Mouse (Mus musculus): ENCODE data around the gene Strip2.
A peak's percentile ranks its signal among the peaks of the same experiment; 100 is the strongest.

Gene Strip2

GRCm38 (mm10) chr6:29930087-29930486 is 13.3 kb downstream of the Strip2 start:
- DNase-seq (ENCODE audit: low read depth): no peak

GRCm38 (mm10) chr6:29930665-29931064 is 13.9 kb downstream of the Strip2 start:
- DNase-seq (ENCODE audit: low read depth): no peak

- DNase-seq (ENCODE audit: low read depth): no peak
Measured at GRCm38 (mm10) chr6:29931181-29931580, 14.4 kb downstream of the Strip2 start.

- no peak for DNase-seq (ENCODE audit: low read depth)
Measured at GRCm38 (mm10) chr6:29935741-29936140, 18.9 kb downstream of the Strip2 start.

GRCm38 (mm10) chr6:29940428-29940827 is 23.6 kb downstream of the Strip2 start:
- DNase-seq (ENCODE audit: low read depth): peak; percentile 68

- peak; percentile 17 for DNase-seq (ENCODE audit: low read depth)
Measured at GRCm38 (mm10) chr6:29941036-29941435, 24.2 kb downstream of the Strip2 start.

GRCm38 (mm10) chr6:29944465-29944864 is 27.7 kb downstream of the Strip2 start:
- no peak for DNase-seq (ENCODE audit: low read depth)

GRCm38 (mm10) chr6:29946568-29946967 is 29.8 kb downstream of the Strip2 start:
- peak; percentile 40 for DNase-seq (ENCODE audit: low read depth)

GRCm38 (mm10) chr6:29947823-29948222 is 31.0 kb downstream of the Strip2 start:
- no peak for DNase-seq (ENCODE audit: low read depth)

- DNase-seq (ENCODE audit: low read depth): no peak
Measured at GRCm38 (mm10) chr6:29956749-29957148, 39.9 kb downstream of the Strip2 start.

GRCm38 (mm10) chr6:29958669-29959068 is 41.9 kb downstream of the Strip2 start:
- no peak for DNase-seq (ENCODE audit: low read depth)

GRCm38 (mm10) chr6:29961081-29961480 is 44.3 kb downstream of the Strip2 start:
- no peak for DNase-seq (ENCODE audit: low read depth)

- no peak for DNase-seq (ENCODE audit: low read depth)
Measured at GRCm38 (mm10) chr6:29967917-29968316, 51.1 kb downstream of the Strip2 start.

- no peak for DNase-seq (ENCODE audit: low read depth)
Measured at GRCm38 (mm10) chr6:29973341-29973740, 56.5 kb downstream of the Strip2 start.

- no peak for DNase-seq (ENCODE audit: low read depth)
Measured at GRCm38 (mm10) chr6:29974836-29975235, 58.0 kb downstream of the Strip2 start.

GRCm38 (mm10) chr6:29980461-29980860 is 63.6 kb downstream of the Strip2 start:
- DNase-seq (ENCODE audit: low read depth): peak; percentile 44

- DNase-seq (ENCODE audit: low read depth): no peak
Measured at GRCm38 (mm10) chr6:29981797-29982196, 65.0 kb downstream of the Strip2 start.

GRCm38 (mm10) chr6:29985058-29985498 is 68.3 kb downstream of the Strip2 start:
- peak; percentile 92 for DNase-seq (ENCODE audit: low read depth)

- DNase-seq (ENCODE audit: low read depth): no peak
Measured at GRCm38 (mm10) chr6:29985504-29985903, 68.7 kb downstream of the Strip2 start.

GRCm38 (mm10) chr6:29985986-29986385 is 69.2 kb downstream of the Strip2 start:
- DNase-seq (ENCODE audit: low read depth): no peak

- no peak for DNase-seq (ENCODE audit: low read depth)
Measured at GRCm38 (mm10) chr6:29987246-29987645, 70.4 kb downstream of the Strip2 start.

- DNase-seq (ENCODE audit: low read depth): no peak
Measured at GRCm38 (mm10) chr6:29998140-29998539, 81.3 kb downstream of the Strip2 start.

GRCm38 (mm10) chr6:29998771-29999170 is 82.0 kb downstream of the Strip2 start:
- DNase-seq (ENCODE audit: low read depth): no peak

GRCm38 (mm10) chr6:30002628-30003027 is 85.8 kb downstream of the Strip2 start:
- DNase-seq (ENCODE audit: low read depth): peak; percentile 45

GRCm38 (mm10) chr6:30005851-30006250 is 89.0 kb downstream of the Strip2 start:
- DNase-seq (ENCODE audit: low read depth): no peak

Data from NIH3T3 (cell line).